9 mouse cellular contexts compared by ENCODE assay signal in the genomic region with DNA sequence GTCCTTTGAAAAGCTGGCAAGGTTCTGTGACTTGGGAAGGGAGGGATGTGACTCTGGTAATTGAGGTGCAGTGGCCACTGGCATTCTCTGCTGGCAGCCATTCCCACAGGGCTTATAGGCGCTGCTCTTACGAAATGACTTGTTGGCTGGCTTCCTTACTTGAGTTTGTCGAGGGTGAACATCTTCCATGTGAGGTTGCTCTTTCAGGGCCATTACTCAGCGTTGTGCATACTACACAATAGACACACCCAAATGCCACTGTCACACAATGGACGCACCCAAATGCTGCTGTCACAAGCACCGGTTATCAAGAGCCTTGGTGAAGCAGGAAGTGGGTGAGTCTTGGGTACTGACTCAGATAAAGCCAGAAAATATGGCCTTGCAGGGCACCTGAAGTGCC. TPM values are rescaled to one million over a fixed set of nuclear protein-coding genes. Genes with fewer than 3 reads are reported as not detected.
DNase-seq lines count a peak whose midpoint lies in the region; ATAC-seq lines count a peak whose summit lies in the region.
"Had no signal": no experiment of that assay in that cellular context is flagged by ENCODE, and none has a peak within 500 bp of the region (broad histone marks: within the 10 kb centered on the region; RNA-seq: fewer than 3 reads in every experiment).

No protein-coding gene starts in this region.

- DNase-seq in cerebellum, adult 11-12 months: peak; percentile 44
- peak; percentile 70 for DNase-seq in 3134 (ENCODE audit: extremely low read depth, insufficient read length, low spot score)
- peak; percentile 24 for DNase-seq in lung, postnatal 25 days (ENCODE audit: low spot score)
- no peak for DNase-seq in spleen, postnatal 36 days (ENCODE audit: low spot score in 2 of 2)
- DNase-seq in cerebellum, adult 9-11 months: no peak
- DNase-seq: thymus, postnatal 25 days had no signal

- ATAC-seq in cerebellum, adult (ENCODE audit: insufficient number of reproducible peaks, low FRiP score, low TSS enrichment): no peak
- peak; percentile 69 for ATAC-seq in activated CD4-positive, CD25-positive, alpha-beta regulatory T cell, adult 4 months
- ATAC-seq in erythroblast, adult 5-6 weeks (replicated peaks; ENCODE audit: low FRiP score, poor library complexity, severe bottlenecking): no peak

RNA-seq across cellular contexts. Expression of gene Cnksr3, which starts 22.8 kb away (rescaled TPM):
- polyA plus RNA-seq in activated CD4-positive, CD25-positive, alpha-beta regulatory T cell, adult 4 months (2017; shearing (Covaris generic)): 1 to 10 TPM; 3.2 to 3.6 TPM
- total RNA-seq in erythroblast, adult 5-6 weeks (2015; ENCODE audit: low replicate concordance): 1.3 and 2.1 TPM in 2 replicates
- 0.09 and 2.5 TPM in 2 replicates for total RNA-seq in erythroblast, adult 5-6 weeks (2017; ENCODE audit: low replicate concordance)

Comparison
In these comparisons a context has a peak if more than half of its experiments do, and no peak if none do; other contexts are left out.
1. DNase-seq: peak in cerebellum, adult 11-12 months (single experiment), 3134 (single experiment) and lung, postnatal 25 days (single experiment); none in spleen, postnatal 36 days (0 of 2) and cerebellum, adult 9-11 months (single experiment).